Mouse (Mus musculus): ENCODE measurements around the gene Apol6.

- TF ChIP-seq CTCF (conservative IDR thresholded peaks at IDR 0.05; ENCODE audit: low read length) (no peak), NANOG (IDR thresholded peaks at IDR 0.05; ENCODE audit: borderline replicate concordance, low read length) (no peak), POU5F1 (IDR thresholded peaks at IDR 0.05; ENCODE audit: borderline replicate concordance, low read length) (no peak)
Measured at GRCm38 (mm10) chr15:76998878-76999588, 45.5 kb upstream of the Apol6 start.
